Mouse (Mus musculus) neutrophil, adult 5-6 weeks (primary cell): ENCODE data around the gene Vmn2r74. TPM values are rescaled to one million over a fixed set of nuclear protein-coding genes. Genes with fewer than 3 reads are reported as not detected.

Experiments used
- ATAC-seq: fragments of 151-379, 151-347 bp; 2 replicates; pipeline ENCODE4 v1.8.0; 2017; ENCODE audit warnings: mild to moderate bottlenecking, moderate TSS enrichment; ENCODE audit not compliant: insufficient number of reproducible peaks, poor library complexity, low FRiP score, severe bottlenecking; ENCODE audit errors: extremely low read depth
- total RNA-seq: library from RNA; stranded (forward); fragments of 200-1000 nt; gene quantifications from 2 replicates; pipeline ENCODE4 v1.2.3, GENCODE M21; 2017

Vmn2r74 gene
- not detected in 2 replicates for total RNA-seq

GRCm38 (mm10) chr7:85961529-85961928 lies at the start of gene Vmn2r74:
TSS of gene Vmn2r74 (minus strand) at chr7:85961629.
- ATAC-seq = no peak

GRCm38 (mm10) chr7:86007533-86007932 lies 46.1 kb upstream of the Vmn2r74 start:
- ATAC-seq = no peak

Other genes with a start within 250 kb of the Vmn2r74 start
- gene Vmn2r72, start 206.5 kb downstream of the Vmn2r74 start, total RNA-seq = not detected in 2 replicates
- not detected in 2 replicates for gene Vmn2r73, start 85.4 kb downstream of the Vmn2r74 start, total RNA-seq
- 0.12 TPM in 1 of 2 replicates, not detected in the other for gene Vmn2r75, start 210.1 kb upstream of the Vmn2r74 start, total RNA-seq